Mouse (Mus musculus) spleen, adult 18-20 months (tissue): Measurements from ENCODE around the gene Cdc37.

Experiments used
- DNase-seq, 2 experiments: peaks; one replicate each; pipeline ENCODE4 v3.0.0; 2022; ENCODE audit warnings: mixed read lengths in 2 of 2

Gene Cdc37

DNA sequence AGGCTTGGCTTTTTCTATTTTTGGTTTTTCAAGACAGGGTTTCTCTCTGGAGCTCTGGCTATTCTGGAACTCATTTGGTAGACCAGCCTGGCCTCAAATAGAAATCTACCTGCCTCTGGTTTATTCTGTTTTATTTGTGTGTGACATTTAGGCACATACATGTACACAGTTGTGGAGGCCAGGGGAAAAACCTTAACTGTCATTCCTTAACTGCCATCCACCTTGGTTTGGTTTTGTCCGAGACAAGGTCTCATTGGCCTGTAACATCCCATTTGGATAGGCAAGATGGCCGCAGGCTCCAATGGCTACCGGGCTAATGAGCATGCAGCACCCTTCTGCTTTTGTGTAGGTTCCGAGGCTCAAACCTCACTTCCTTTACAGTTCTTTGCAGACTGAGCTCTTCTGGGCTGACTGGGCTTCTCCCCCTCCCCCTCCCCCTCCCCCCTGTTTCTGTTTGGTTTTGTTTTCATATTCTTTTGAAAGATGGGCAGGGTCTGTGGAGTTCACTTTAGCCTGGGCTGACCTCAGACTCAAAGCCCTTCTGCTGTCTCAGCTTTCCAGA is 14.4 kb downstream of the Cdc37 start:
- no peak for DNase-seq

DNA sequence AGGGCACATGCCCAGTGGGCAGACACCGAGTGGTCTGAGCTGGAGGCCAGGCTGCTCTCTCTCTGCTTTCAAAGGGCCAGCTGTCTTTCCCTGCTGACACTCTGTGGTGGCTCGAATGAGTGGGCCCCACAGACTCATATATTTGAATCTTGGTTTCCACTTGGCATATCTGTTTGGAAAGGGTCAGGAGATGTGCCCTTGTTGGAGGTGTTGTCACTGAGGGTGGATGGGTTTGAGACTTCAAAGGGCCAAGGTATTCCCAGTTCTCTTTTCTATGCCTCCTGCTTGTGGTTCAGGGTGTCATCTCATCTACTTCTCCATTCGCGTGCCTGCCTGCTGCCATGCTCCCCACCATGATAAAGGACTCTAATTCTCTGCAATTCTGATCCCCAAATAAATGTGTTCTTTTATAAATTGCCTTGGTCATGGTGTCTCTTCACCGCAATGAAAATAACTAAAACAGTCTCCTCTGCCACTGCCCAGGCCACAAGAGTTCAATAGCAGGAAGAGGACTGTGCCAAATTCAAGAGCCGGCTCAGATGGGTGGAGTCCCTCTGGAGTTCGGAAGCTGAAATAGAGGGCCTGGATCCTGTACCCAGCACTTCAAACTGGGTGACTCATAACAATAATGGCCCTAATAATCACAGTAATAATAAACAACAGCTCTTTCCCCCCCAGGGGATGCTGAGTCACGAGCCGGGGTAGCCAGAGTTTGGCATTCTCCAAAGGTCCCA is 15.0 kb downstream of the Cdc37 start:
- no peak for DNase-seq

DNA sequence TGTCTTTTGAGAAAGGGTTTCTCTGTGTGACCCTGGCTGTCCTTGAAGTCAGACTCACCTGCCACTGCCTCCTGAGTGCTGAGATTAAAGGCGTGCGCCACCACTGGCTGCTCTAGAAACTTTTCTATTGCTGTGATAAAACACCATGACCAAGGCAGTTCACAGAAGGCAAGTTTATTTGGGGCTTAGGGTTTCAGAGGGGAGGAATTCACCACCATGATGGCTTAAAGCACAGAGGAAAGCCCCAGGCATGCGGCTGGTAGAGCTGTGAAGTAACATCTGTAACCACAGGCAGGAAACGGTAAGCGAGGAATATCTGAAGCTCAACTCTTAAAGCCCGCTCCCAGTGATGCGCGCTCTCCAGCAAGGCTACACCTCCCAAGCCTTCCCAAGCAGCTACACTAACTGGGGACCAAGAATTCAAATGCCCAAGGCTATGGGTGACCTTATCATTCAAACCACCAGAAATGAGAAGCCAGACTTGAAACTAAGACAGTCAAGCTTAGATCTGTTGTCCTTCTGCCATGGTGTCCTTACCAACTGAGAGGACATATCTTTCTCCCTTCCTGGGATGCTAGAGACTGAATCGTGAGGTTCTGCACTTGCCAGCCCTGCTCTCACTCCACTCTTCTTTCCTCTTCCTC is 16.6 kb downstream of the Cdc37 start:
- no peak for DNase-seq

DNA sequence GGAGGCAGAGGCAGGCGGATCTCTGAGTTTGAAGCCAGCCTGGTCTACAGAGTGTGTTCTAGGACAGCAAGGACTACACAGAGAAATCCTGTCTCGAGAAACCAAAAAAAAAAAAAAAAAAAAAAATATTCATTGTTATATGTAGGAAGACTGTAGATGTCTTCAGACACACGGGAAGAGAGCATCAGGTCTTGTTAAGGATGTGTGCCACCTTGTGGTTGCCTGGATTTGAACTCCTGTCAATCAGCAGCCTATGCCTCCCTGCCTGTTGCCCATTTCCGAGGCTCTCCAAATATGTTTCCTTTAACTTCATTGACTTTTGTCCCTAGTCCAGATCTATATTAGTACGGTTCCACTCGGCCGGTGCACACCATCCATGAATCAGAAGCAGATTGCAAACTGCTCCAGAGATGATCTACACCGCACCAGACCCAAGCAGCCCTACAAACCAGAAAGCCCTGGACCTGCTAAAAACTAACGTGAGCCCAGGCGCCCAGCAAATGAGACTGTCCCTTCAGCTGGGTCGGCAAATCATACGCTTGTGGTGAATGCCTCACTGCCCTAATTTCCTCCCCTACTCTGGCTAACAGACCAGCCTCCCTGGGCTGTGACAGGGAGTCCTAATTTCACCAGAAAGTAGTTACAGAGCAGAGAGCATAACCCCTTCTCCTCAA is 17.5 kb downstream of the Cdc37 start:
- no peak for DNase-seq

DNA sequence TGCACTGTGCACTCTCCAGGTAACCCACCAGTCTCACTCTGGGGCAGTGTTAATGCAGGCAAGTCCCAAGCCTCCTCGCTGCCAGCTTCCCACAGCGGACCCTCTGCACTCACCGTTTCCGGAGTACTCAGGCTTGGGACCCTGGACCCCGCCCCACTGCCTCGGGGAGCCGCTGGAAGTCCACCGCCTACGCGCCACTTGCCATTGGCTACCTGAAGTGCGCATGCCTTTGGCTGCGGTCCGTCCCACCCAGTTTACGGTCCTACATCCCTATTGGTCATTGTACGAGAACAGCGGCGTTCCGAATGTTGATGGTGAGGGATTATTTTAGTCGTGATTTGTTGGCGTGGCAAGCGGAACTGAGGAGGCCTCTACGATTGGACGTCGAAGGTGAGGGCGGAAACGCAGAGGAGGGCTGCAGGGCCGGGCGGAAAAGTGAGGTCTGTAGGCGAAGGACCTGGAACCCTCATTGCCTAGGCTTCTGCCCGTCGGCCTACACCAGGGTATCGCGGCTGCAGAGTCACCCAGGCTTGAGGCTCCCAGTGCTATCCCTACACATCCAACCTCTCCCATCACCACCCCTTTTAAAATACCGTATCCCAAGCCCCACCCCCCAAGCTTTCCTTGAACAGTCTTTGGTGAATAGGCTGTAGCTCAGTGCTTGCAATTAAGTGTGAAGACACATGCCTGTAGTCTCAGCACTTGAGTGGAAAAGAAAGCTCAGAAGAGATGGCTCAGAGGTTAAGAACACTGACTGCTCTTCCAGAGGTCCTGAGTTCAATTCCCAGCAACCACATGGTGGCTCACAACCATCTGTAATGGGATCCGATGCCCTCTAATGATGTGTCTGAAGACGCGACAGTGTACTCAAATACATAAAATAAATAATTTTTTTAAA is 18.5 kb downstream of the Cdc37 start, which contains the start of gene Tyk2:
Gene Tyk2, minus strand, starts transcription at position 185 of the 898 bp plus-strand sequence.
- DNase-seq: peak; percentile 83 to 84

DNA sequence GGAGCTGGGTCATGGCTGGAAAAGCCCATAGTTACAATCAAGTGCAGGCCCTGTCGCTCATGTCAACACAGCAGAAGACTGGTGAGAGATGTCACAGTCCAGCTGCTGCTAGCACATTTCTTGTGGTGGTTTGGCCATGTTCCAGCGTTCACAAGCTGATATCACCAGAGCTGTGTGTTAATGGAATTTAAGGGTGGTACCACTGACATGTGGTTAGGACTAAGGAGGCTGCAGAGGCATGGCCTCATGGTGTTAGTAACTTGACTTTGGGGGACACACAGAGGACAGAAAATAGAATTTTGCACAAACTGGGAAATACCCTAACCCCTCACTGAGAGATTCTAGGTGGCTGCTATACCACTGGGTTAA is 23.5 kb downstream of the Cdc37 start:
- no peak for DNase-seq

DNA sequence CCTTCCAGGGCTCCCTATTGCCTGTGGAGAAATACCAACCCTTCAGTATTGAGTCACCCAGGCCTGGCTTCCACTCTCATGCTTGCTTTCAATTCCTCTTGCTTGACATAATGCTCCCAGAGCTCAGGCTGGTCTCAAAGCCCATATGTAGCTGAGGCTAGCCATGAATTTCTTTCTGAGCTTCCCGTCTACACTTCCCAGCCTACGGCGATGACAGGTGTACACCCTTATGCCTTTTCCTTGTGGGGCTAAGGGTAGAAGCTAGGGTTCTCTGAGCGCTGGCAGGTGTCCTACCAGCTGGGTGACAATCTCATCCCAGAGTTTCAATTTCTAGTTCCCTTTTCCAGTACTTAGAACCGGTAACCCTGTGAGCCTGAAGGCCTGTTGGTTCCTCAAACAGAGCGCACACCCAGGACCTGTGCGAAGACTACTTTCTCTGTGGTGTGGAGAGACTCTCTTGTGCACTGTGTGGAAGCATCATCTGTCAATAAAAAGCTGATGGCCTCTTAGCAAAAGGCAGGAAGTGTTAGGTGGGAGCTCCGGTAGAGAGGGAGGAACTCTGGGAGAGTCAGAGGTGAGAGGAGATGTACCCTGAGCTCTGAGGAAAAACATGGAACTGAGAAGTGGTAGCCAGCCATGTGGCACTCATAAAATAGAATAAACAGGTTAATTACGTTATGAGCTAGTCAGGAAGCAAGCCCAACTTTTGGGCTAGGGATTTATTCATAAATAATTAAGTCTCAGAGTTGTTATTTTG is 24.1 kb downstream of the Cdc37 start:
- DNase-seq: no peak

DNA sequence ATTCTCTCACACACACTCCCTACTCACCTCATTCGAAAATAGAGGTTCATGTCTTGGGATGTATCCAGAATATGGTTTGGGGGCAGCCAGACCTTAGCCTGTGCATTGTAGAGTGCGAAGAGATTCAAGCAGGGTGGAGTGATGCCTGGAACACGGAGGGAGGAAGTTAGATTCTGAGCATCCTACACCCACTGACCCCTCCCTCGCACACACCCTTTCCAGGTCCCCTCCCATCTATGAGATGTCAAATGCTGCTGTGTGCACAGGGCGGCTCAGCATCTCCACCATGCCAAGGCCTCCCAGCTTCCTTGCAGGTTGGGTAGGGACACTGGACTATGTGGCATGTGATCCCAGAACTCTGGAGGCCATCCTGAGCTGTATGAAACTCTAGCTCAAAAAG is 24.9 kb downstream of the Cdc37 start:
- no peak for DNase-seq

DNA sequence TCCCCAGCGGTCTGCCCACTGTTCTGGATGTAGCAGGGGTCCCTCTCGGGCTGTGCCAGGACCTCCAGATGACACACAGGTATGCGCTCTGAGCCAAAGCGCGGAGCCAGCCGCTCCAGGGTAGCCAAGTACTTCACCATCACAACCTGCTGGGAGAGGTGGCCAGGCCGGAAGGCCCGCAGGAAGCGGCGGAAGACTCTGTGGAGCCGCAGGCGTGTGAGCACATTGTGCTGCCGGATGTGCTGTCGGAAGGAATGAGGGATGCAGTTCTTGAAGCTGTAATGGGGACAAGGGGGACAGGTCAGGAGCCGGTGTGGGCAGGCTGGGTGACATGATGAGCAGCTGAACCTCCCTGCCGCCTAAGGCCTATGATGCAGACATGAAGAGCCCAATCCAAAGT is 28.3 kb downstream of the Cdc37 start:
- DNase-seq: no peak

DNA sequence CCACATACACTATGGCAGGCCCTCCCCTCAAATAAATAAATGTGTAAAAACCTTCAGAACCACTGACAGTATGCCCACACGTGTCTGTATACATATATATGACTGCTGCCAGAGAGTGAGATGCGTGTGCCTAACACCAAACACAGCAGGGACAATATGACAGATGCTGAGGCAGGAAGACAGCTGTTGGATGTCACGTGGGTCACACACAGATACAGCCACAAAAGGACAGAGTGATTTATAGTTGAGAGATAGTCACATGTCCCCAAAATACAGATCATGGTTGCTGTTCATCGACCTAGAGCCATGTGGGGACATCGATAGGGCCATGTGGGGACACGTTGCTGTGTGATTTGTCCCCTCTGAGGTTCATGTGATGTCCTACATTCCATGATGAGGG is 32.7 kb downstream of the Cdc37 start:
- no peak for DNase-seq

DNA sequence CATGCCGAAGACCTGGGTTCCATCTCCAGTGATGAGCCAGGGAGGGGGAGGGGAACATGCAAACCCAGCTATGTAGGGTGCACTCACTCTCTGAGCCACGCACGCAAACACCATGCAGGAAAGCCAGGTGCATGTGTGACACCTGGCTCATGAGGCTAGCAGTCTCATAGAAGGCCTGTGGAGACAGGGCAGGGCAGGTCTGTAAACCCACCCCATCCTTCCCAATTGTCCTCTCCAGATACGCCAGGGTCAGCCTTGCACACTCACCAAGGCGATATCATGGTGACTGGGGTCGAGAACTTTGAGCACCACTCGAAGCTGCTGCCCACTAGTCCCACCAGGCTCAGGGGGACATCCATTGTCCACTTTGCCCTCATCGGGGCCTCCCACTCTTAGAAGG is 34.7 kb downstream of the Cdc37 start:
- DNase-seq: no peak

DNA sequence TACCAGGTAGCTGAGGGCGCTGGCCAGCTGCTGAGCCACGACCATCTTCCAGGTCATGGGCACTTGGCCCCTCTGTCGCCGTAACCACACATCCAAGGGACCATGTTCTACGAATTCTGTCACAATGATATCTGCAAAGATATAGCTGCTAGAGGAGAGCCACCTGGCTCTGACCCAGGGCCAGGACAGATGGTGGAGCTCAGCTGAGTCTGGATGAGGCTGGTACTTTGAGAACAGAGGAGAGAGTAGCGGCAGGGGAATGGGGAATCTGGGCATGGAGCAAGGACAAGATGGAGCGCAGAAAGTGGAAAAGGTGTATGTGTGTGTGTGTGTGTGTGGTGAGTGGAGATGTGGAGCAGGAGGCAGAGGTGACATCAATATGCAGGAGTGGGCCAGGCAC is 35.6 kb downstream of the Cdc37 start:
- DNase-seq: no peak

DNA sequence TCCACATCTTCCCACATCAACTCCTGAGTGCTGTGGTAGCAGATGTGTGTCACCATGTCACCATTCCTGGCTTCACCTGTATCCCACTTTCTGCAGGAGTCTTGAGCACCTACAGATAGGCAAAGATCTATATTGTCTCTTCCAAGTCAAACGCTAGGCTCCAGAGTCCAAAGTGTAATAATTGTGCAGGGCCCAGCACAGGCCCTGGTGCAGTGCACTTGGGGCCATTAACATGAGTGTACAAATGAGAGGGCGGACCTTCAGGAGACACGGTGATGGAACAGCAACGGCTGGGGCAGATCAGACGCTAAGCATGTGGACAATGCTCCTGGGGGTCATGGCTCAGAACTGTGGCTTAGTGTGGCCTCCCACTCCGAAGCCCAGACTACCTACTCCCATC is 36.0 kb downstream of the Cdc37 start:
- DNase-seq: no peak

DNA sequence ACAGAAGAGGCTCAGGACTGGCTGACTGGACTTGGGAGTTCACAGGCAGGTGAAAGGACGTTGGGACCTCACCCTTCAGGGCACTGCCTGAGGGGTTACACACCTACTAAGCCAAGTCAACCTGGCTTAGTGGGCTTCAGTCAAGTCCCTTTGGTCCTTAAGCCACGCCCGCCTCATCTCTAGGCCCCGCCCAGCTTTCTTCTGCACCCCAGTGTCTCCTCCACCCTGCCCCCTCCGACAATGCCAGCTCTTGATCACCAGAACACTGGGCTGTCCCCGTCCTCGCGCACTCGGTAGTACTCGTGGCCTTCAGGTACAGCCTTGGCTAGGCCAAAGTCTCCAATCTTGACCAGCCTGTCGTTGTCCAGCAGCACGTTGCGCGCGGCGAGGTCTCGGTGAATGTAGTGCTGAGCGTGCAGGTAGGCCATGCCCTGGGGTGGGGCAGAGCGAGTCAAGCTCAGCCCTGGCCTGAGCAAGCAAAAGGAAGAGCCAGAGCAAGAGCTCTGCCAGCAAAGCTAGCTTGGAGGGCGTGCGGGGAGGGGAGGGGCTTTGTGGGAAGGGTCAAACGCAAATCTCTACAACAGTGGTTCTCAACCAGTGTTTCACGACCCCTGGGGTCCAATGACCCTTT is 42.1 kb downstream of the Cdc37 start:
- no peak for DNase-seq

DNA sequence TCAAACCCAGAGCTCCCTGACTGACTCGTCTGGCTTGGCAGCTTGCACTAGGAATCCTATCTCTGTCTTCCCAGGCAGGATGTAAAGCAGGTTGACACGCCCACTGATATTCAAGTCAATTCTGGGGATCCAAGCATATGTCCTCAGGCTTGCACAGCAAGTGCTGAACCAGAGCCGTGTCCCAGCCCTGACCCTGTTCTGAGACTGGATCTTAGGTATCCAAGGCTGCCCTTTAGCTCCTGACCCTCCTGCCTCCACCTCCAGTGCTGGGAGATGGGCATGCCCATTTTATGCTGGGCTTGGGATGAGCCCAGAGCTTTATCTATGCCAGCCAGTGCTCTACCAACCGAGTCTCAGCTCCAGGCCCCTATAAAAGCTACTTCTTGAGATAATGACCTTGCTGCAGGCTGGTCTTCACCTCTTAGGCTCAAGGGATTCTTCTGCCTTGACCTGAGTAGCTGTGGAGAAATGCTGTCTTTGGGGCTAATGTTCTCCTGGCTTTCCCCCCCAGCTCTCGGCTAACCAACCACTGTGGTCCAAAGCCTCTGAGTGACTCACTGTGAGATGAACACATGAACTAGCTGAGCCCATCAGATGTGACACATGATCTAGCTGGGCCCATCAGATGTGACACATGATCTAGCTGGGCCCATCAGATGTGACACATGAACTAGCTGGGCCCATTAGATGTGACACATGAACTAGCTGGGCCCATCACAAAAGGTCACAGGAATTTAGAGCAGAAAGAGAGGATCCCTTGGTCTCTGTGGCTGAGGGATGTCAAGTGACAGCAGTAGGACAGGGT is 43.8 kb downstream of the Cdc37 start:
- no peak for DNase-seq

DNA sequence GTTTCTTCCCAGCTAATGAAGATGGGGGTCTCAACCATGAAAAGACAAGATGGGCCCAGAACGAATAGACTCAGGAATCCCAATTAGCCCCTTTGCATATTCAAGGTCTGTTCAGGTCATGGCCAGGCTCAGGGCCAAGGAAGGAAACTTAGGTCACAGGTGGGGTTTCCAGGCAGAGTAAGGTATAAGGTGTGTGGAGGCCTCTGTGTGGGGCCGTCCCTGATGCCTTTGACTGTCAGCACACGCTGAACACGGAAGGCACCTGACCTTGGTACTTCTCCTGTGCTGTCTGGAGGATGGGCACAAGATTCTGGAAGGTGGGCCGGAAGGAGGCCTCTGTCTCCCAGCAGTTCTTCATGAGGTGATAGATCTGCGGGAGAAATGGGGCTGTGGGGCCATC is 45.0 kb downstream of the Cdc37 start:
- DNase-seq: no peak

DNA sequence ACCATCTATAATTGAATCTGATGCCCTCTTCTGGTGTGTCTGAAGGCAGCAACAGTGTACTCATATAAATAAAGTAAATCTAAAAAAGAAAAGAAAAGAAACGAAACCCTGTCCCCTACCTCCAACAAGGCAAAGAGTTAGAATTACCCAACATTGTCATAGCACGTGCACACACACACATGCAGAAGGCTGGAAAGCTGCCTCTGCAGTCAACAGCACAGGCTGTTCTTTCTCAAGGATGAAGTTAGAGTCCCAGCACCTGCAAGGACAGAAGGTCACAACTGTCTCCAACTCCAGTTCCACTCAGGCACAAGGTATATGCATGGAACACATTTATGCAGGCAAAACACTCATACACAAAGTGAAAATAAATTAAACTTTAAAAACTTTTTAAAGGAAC is 47.7 kb downstream of the Cdc37 start:
- DNase-seq: no peak

DNA sequence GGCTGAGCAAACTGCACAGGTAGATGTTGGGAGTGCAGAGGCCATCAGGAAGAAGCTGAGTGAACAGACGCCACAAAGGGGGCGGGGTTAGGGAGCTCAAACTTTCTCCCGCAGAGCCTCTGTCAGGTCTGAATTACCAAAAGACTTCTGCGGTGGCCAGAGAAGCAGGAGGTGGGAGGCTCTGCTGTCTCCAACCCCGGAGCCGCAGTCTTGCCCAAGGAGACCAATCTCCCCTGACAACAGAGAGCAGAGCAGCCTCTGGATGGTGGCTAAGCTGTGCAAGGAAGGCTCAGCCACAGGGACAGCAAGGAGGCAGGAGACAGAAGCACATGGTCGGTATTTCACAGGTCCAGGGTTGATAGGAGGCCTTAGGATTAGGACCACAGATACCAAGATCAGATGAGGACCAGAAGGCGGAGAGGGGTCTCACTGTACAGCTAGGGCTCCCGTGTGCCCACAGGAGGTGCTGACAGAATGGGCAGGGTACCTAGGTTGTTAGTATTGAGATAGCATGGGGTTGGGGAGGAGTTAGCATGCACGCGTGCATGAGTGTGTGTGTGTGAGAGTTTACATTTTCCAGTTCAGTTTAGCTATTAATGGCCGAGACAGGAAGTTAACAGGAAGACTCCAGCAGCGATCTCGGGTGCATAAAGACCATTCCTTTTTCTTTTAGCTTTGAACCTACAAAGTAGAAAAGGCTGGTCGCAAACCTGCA is 49.2 kb downstream of the Cdc37 start:
- DNase-seq: no peak

DNA sequence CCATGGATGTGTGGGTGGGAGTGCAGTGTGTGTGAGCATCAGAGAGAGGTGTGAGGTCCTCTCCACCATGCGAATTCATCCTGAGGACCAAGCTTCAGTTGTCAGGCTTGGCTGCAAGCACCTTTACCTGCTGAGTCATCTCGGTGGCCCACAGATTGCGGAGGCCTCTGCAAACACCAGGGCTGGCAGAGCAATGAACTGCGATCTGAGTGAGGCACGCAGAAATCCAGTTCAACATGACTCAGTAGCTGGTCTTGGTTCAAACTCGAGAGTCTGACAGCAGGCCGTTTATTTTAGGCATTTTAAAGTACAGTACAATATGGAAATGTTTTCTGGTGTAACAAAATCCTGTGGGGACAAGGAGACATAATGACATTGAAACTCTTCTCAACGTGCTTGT is 52.0 kb downstream of the Cdc37 start:
- DNase-seq: no peak

DNA sequence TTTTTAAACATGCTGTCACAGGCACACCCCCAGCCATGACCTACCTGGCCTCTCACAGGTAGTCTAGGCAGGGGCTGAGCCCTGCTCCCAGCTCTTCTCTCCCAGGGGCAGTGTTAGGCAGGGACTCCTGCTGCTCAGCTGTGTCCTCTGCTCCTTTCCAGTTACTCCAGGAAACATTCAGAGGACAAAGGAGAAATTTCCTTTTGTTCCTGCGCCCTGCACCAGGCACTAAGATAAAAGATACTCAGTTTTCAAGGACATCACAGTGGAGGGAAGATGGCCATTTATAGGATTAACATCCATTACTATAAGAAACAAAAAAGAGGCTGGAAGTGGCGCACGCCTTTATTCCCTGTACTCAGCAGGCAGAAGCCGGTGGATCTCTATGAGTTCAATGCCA is 53.8 kb downstream of the Cdc37 start:
- no peak for DNase-seq
